Mouse (Mus musculus): Measurements from ENCODE around the gene Pakap. TPM values are rescaled to one million over a fixed set of nuclear protein-coding genes. Genes with fewer than 3 reads are reported as not detected.

Gene Pakap
- polyA plus RNA-seq, 1 experiment from 2014 or later: 46.0 TPM

DNA sequence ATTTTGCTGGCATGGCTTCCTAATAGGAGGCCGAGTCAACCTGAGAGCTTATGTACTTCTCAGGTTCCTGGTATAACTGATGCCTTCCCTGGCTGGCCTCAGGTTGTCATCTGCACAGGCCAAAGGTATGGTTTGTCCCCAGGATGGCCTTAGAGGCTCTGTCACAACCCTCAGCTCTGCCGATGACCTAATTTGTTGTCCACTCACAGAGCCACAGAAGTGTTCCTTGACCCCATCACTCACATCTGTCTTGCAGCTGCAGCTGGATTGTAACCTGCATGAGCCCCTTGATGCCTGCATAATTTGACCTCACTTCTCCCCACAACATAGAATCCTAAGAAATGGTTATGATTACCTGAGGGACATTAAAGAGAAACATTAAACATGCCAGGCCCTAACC is 56.8 kb downstream of the Pakap start:
- Histone ChIP-seq H3K4me1 (ENCODE audit: control insufficient read depth, insufficient read depth, low read length) (peaks cover 18% of the 10 kb centered on the region), H3K27me3 (ENCODE audit: control insufficient read depth, insufficient read depth, low read length) (no peaks in the 10 kb centered on the region), H3K9me3 (replicated peaks; ENCODE audit: control insufficient read depth, low read length) (no peaks in the 10 kb centered on the region), H3K9ac (ENCODE audit: low read depth, low read length) (no peak overlapping the region), H3K4me3 (ENCODE audit: low read depth, low read length) (no peak overlapping the region), H3K27ac (ENCODE audit: low read depth, low read length) (no peak overlapping the region), H3K4me2 (no peak overlapping the region), H3K36me3 (ENCODE audit: control insufficient read depth, insufficient read depth, low read length) (0 out of 2 replicates have a peak, but pooled peaks cover 2% of the 10 kb centered on the region)
- WGBS (ENCODE audit: insufficient replicate concordance): 76% methylated on average over 2 of the region's 2 CpGs
- no peak for ATAC-seq (replicated peaks; ENCODE audit: insufficient number of reproducible peaks, low FRiP score, low TSS enrichment)

GRCm38 (mm10) chr4:57625306-57625705 is 57.3 kb downstream of the Pakap start:
- Histone ChIP-seq H3K27ac (ENCODE audit: low read depth, low read length) (no peak overlapping the region), H3K4me1 (ENCODE audit: control insufficient read depth, insufficient read depth, low read length) (peaks cover 22% of the 10 kb centered on the region), H3K27me3 (ENCODE audit: control insufficient read depth, insufficient read depth, low read length) (no peaks in the 10 kb centered on the region), H3K4me2 (no peak overlapping the region), H3K9me3 (replicated peaks; ENCODE audit: control insufficient read depth, low read length) (no peaks in the 10 kb centered on the region), H3K9ac (ENCODE audit: low read depth, low read length) (no peak overlapping the region), H3K36me3 (ENCODE audit: control insufficient read depth, insufficient read depth, low read length) (no peaks in the 10 kb centered on the region), H3K4me3 (ENCODE audit: low read depth, low read length) (no peak overlapping the region)
- ATAC-seq (replicated peaks; ENCODE audit: insufficient number of reproducible peaks, low FRiP score, low TSS enrichment): no peak
- 75% methylated on average over 1 of the region's 1 CpGs for WGBS (ENCODE audit: insufficient replicate concordance)

GRCm38 (mm10) chr4:57625756-57626155 is 57.8 kb downstream of the Pakap start:
- WGBS (ENCODE audit: insufficient replicate concordance): 62% methylated on average over 1 of the region's 1 CpGs
- Histone ChIP-seq H3K4me2 (no peak overlapping the region), H3K36me3 (ENCODE audit: control insufficient read depth, insufficient read depth, low read length) (no peaks in the 10 kb centered on the region), H3K4me1 (ENCODE audit: control insufficient read depth, insufficient read depth, low read length) (peaks cover 25% of the 10 kb centered on the region), H3K27ac (ENCODE audit: low read depth, low read length) (no peak overlapping the region), H3K4me3 (ENCODE audit: low read depth, low read length) (no peak overlapping the region), H3K27me3 (ENCODE audit: control insufficient read depth, insufficient read depth, low read length) (no peaks in the 10 kb centered on the region), H3K9me3 (replicated peaks; ENCODE audit: control insufficient read depth, low read length) (no peaks in the 10 kb centered on the region), H3K9ac (ENCODE audit: low read depth, low read length) (no peak overlapping the region)
- ATAC-seq (replicated peaks; ENCODE audit: insufficient number of reproducible peaks, low FRiP score, low TSS enrichment): no peak

DNA sequence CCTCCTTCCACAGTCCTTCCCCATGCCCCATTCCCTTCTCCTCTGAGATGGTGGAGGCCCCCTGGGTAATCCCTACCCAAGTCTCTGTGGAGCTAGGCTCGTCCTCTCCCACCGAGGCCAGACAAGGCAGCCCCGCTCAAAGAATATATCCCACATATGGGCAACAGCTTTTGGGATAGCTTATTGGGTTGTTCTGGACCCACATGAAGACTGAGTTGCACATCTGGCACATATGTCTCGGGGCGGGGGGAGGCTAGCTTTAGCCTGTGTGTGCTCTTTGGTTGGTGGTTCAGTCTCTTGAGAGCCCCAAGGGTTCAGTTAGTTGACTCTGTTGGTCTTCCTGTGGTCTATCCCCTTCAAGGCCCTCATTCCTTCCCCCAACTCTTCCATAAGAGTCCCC is 58.9 kb downstream of the Pakap start:
- no peaks in the 10 kb centered on the region for H3K9me3 ChIP-seq (replicated peaks; ENCODE audit: control insufficient read depth, low read length)
- H3K9ac ChIP-seq (ENCODE audit: low read depth, low read length): no peak overlapping the region
- WGBS (ENCODE audit: insufficient replicate concordance): 74% methylated on average over 5 of the region's 5 CpGs
- peaks cover 30% of the 10 kb centered on the region for H3K4me1 ChIP-seq (ENCODE audit: control insufficient read depth, insufficient read depth, low read length)
- H3K4me2 ChIP-seq: no peak overlapping the region
- H3K27ac ChIP-seq (ENCODE audit: low read depth, low read length): no peak overlapping the region
- no peaks in the 10 kb centered on the region for H3K27me3 ChIP-seq (ENCODE audit: control insufficient read depth, insufficient read depth, low read length)
- H3K36me3 ChIP-seq (ENCODE audit: control insufficient read depth, insufficient read depth, low read length): no peaks in the 10 kb centered on the region
- ATAC-seq (replicated peaks; ENCODE audit: insufficient number of reproducible peaks, low FRiP score, low TSS enrichment): no peak
- H3K4me3 ChIP-seq (ENCODE audit: low read depth, low read length): no peak overlapping the region

DNA sequence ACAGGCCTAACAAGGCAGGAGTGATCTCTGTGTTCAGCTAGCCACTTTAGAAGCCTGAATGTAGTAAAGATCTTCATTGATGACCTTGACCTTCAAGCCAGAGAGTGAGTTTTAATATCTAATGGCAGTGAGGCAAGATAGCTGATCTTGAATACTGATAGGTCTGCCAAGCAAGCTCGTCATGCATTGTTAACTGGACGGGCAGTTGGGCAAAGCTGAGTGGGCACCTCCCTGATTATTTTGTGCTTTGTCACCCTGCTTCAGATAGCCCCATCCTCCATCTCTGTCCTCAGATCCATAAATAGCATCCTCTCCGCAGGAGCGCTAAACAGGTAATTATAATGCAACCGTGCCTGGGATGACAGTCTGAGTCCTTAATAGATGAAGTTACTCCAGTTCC is 64.4 kb downstream of the Pakap start:
- no peak for ATAC-seq (replicated peaks; ENCODE audit: insufficient number of reproducible peaks, low FRiP score, low TSS enrichment)
- no peak overlapping the region for H3K9ac ChIP-seq (ENCODE audit: low read depth, low read length)
- H3K4me3 ChIP-seq (ENCODE audit: low read depth, low read length): no peak overlapping the region
- H3K27ac ChIP-seq (ENCODE audit: low read depth, low read length): 0 out of 2 replicates have a peak overlapping the region, but pooled peaks have one; percentile 24
- H3K4me2 ChIP-seq: no peak overlapping the region
- H3K9me3 ChIP-seq (replicated peaks; ENCODE audit: control insufficient read depth, low read length): no peaks in the 10 kb centered on the region
- 46% methylated on average over 5 of the region's 5 CpGs for WGBS (ENCODE audit: insufficient replicate concordance)
- no peaks in the 10 kb centered on the region for H3K36me3 ChIP-seq (ENCODE audit: control insufficient read depth, insufficient read depth, low read length)
- H3K27me3 ChIP-seq (ENCODE audit: control insufficient read depth, insufficient read depth, low read length): no peaks in the 10 kb centered on the region
- peaks cover 60% of the 10 kb centered on the region for H3K4me1 ChIP-seq (ENCODE audit: control insufficient read depth, insufficient read depth, low read length)

GRCm38 (mm10) chr4:57633052-57633451 is 65.1 kb downstream of the Pakap start:
- no peak overlapping the region for H3K4me3 ChIP-seq (ENCODE audit: low read depth, low read length)
- WGBS (ENCODE audit: insufficient replicate concordance): 92% methylated on average over 7 of the region's 7 CpGs
- no peak overlapping the region for H3K4me2 ChIP-seq
- H3K9me3 ChIP-seq (replicated peaks; ENCODE audit: control insufficient read depth, low read length): no peaks in the 10 kb centered on the region
- ATAC-seq (replicated peaks; ENCODE audit: insufficient number of reproducible peaks, low FRiP score, low TSS enrichment): no peak
- H3K27ac ChIP-seq (ENCODE audit: low read depth, low read length): 0 out of 2 replicates have a peak overlapping the region, but pooled peaks have one; percentile 6
- H3K27me3 ChIP-seq (ENCODE audit: control insufficient read depth, insufficient read depth, low read length): no peaks in the 10 kb centered on the region
- no peaks in the 10 kb centered on the region for H3K36me3 ChIP-seq (ENCODE audit: control insufficient read depth, insufficient read depth, low read length)
- H3K9ac ChIP-seq (ENCODE audit: low read depth, low read length): no peak overlapping the region
- H3K4me1 ChIP-seq (ENCODE audit: control insufficient read depth, insufficient read depth, low read length): peaks cover 64% of the 10 kb centered on the region

DNA sequence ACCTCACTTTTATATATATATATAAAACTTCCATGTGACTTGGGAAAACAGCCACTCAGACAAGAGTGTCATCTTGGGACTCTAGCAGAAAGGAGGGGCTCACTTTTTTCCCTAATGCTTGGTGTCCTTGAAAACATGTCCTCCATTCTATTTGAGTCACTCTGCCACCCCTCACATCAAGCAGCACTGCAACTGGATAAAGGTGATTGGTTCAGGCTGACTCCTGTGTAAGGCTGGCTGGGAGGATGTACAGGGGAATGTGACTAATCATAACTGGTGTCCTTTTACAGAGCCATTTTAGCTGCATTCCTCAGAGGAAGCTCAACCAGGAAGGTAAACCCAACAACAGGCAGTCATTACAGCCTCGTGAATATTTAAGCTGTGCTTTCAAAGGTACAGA is 67.0 kb downstream of the Pakap start:
- Histone ChIP-seq H3K27ac (ENCODE audit: low read depth, low read length) (peak overlapping the region; percentile 46; the same call in 1 of the 2 replicates), H3K4me1 (ENCODE audit: control insufficient read depth, insufficient read depth, low read length) (peaks cover 80% of the 10 kb centered on the region), H3K9me3 (replicated peaks; ENCODE audit: control insufficient read depth, low read length) (no peaks in the 10 kb centered on the region), H3K9ac (ENCODE audit: low read depth, low read length) (no peak overlapping the region), H3K4me3 (ENCODE audit: low read depth, low read length) (no peak overlapping the region), H3K27me3 (ENCODE audit: control insufficient read depth, insufficient read depth, low read length) (no peaks in the 10 kb centered on the region), H3K36me3 (ENCODE audit: control insufficient read depth, insufficient read depth, low read length) (no peaks in the 10 kb centered on the region), H3K4me2 (no peak overlapping the region)
- ATAC-seq (replicated peaks; ENCODE audit: insufficient number of reproducible peaks, low FRiP score, low TSS enrichment): no peak
- 55% methylated on average over 1 of the region's 1 CpGs for WGBS (ENCODE audit: insufficient replicate concordance)

GRCm38 (mm10) chr4:57636782-57637482 is 69.0 kb downstream of the Pakap start:
- H3K27me3 ChIP-seq (ENCODE audit: control insufficient read depth, insufficient read depth, low read length): no peaks in the 10 kb centered on the region
- H3K27ac ChIP-seq (ENCODE audit: low read depth, low read length): no peak overlapping the region
- ATAC-seq (replicated peaks; ENCODE audit: insufficient number of reproducible peaks, low FRiP score, low TSS enrichment): no peak
- WGBS (ENCODE audit: insufficient replicate concordance): 76% methylated on average over 9 of the region's 9 CpGs
- H3K4me1 ChIP-seq (ENCODE audit: control insufficient read depth, insufficient read depth, low read length): peaks cover 72% of the 10 kb centered on the region
- no peak overlapping the region for H3K4me2 ChIP-seq
- H3K9me3 ChIP-seq (replicated peaks; ENCODE audit: control insufficient read depth, low read length): no peaks in the 10 kb centered on the region
- no peaks in the 10 kb centered on the region for H3K36me3 ChIP-seq (ENCODE audit: control insufficient read depth, insufficient read depth, low read length)
- no peak overlapping the region for H3K4me3 ChIP-seq (ENCODE audit: low read depth, low read length)
- H3K9ac ChIP-seq (ENCODE audit: low read depth, low read length): no peak overlapping the region
